Mouse (Mus musculus): ENCODE data around the gene A3galt2. TPM values are rescaled to one million over a fixed set of nuclear protein-coding genes. Genes with fewer than 3 reads are reported as not detected.

A3galt2 gene
- polyA plus RNA-seq, 3 experiments from 2014 or later, result 0.16 to 0.38 TPM; not detected in 1

- no peak for ATAC-seq
Measured at GRCm38 (mm10) chr4:128759214-128759613, 4.0 kb downstream of the A3galt2 start.

DNA sequence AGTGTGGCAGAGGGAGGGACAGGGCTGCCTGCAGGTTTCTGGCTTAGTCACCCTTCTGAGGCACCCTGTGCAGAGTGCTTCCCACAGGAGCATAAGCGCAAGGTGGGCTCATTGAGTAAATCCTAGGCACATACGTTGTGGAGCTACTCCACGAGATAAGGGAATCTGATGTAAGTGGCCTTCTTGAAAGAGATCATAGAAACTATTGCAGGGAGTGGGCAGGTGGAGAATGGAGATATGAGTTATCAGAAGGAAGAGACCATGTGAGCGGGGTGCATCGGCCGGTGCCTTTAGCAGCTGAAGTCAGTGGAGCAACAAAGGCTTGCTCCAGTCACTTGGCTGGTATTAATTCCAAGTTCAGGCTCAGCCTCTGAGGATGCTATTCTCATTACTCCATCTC lies 4.9 kb downstream of the A3galt2 start:
- ATAC-seq, result no peak

DNA sequence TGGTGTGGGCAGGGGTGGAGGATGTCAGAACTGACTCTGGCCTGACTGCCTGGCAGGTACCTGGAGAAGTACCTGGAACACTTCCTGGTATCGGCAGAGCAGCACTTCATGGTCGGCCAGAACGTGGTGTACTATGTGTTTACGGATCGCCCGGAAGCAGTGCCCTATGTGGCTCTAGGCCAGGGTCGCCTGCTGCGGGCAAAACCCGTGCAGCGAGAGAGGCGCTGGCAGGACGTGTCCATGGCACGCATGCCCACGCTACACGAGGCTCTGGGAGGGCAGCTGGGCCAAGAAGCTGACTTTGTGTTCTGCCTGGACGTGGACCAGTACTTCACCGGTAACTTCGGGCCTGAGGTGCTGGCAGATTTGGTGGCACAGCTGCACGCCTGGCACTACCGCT lies 11.8 kb downstream of the A3galt2 start:
- ATAC-seq, result no peak

- no peak for ATAC-seq
Measured at GRCm38 (mm10) chr4:128768120-128768519, 13.0 kb downstream of the A3galt2 start.

DNA sequence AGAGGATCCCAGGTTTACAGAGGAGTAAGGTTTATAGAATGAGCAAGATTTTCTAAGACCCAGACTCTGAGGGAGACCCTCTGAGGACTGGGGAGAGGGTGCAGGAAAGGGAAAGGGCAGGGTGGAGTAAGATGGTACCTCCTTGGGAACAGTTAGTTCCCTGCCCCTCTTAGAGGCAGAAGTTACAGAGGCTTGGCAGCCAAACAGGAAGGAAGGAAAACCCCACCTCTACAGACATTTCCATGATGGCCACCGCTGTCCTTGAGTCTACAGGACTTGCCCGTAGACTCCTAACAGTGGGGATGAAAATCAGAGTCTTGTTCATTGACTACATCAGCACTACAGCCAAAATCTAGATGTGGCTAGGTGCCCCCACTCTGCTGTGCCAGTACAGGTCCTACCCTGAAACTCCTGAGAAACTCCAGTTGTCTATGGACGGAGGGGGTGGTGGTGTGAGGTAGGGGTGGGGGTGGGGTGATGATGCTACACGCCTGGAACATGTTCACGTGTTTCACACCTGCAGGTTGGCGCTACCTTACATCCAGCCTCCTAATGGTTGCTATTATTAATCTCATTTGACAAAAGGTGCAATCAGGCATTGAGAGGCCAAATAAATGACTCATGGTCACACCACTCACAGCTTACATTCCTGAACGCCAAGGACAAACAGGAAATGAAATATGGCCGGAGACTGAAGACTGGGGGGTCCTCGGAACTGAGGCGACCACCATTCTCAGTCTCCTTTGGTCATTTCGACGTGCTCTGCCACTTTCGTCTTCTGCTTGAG lies 14.6 kb downstream of the A3galt2 start:
- ATAC-seq, result no peak

GRCm38 (mm10) chr4:128770698-128771097 lies 15.5 kb downstream of the A3galt2 start:
- ATAC-seq, result no peak

- no peak for ATAC-seq
Measured at GRCm38 (mm10) chr4:128773820-128774219, 18.7 kb downstream of the A3galt2 start.

GRCm38 (mm10) chr4:128774467-128774866 lies 19.3 kb downstream of the A3galt2 start:
- no peak for ATAC-seq

- peak; percentile 60 for ATAC-seq
Measured at GRCm38 (mm10) chr4:128776568-128777289, 21.6 kb downstream of the A3galt2 start.

DNA sequence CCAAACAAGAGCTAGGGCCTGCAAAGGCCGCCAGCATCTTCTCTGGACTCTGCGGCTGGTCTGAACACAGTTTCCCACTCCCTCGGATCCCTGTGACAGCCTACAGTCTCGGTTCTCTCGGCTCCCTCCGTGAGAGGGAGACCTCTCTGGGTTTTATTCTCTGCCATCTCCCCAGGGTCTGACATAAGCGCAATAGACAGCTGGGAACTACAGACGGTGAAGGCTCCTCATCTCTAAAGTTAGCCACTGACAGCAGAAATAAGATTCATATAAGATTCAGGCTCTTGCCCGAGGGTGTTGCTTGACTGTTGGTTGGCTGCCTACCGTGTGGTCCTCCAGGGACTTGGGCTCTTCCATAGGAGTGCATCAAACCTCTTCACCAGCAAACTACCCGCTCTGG lies 22.4 kb downstream of the A3galt2 start:
- no peak for ATAC-seq

DNA sequence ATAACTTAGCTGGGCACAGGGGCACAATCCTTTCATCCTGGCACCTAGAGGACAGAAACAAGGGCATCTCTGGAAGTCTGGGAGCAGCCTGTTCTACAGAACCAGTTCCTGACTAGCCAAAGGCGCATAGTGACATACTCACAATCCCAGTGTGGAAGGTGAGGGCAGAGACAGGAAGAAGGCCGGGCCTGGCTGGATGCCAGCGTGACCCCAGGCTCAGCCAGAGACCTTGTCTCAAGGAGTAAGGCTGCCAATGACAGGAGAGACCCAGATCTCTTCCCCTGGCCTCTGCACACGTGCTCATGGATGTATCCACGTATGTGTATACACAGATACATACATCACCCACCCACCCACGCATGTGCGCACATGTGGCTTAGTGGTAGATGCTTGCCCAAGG lies 26.9 kb downstream of the A3galt2 start:
- ATAC-seq, result no peak

- no peak for ATAC-seq
Measured at GRCm38 (mm10) chr4:128782645-128783044, 27.5 kb downstream of the A3galt2 start.

GRCm38 (mm10) chr4:128784950-128785631 lies 29.9 kb downstream of the A3galt2 start:
- peak; percentile 84 for ATAC-seq

DNA sequence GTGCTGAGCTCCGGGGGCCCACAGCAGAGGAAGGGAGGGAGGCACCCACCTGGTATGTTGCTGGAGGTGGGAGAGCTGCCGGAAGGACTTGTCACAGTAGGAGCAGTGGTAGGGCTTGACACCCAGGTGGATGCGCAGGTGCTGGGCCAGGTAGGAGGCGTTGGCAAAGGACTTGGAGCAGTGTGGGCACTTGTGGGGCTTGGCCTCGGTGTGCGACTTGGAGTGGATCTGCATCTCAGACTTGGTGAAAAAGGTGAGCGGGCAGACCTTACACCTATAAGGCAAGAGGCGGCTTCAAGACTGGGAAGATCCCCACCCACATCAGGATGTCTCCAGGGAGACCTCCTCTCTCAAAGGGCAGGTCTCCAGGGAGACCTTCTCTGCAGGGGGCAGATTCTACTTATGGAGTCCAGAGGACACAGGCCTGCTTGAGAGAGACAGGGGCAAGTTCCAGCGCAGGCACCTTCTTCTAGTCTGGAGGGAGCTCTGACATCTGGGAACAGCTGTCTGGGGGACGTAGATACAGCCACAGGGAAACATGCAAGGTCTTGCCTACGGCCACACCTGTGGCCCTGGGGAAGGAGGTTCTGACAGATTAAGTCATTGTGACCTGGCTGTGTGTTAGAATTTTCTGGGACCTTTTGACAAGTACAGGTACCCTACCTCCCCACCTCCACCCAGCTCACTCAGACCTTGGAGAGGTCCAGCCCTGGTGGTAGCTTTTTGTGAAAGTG lies 30.9 kb downstream of the A3galt2 start:
- ATAC-seq, result no peak

GRCm38 (mm10) chr4:128787023-128787939 lies 32.1 kb downstream of the A3galt2 start:
- no peak for ATAC-seq

- ATAC-seq, result no peak
Measured at GRCm38 (mm10) chr4:128788108-128788507, 32.9 kb downstream of the A3galt2 start.

DNA sequence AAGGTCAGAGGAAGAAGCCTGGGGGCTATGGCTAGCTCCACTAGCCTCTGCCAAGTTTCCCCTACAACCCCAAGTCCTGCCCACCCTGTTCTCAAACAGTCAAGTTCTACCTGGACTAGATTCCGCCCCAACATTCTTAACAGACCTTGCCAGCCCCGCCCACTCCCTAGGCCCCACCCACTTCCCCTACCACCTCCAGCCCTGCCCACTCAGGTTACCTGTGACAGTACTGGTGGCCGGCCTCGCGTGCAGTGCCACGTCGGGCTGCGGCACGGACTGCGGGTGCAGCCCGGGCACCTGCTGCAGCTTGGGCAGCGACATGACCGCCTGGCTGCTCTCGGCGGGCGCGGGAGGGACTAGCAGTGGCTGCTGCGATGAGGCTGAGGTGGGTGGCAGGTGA lies 34.5 kb downstream of the A3galt2 start:
- ATAC-seq, result no peak

DNA sequence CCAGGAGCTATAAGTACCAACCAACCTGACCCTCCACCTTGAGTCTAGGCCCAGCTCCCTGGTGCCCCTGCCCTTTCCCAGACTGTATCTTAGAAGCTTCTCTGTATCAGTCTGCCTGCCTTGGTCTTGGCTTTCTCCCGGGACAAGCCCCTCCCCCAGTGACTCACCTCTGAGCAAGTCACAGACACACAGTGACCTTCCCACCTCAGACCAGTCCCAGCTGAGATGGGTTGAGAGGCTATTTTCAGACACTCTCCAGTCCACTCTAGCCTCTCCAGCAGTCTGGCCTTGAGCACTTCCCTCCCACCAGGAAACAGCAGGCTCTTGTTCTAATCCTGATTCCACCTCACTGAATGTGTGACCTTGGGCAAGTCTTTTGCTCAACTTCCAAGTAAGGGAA lies 38.5 kb downstream of the A3galt2 start:
- ATAC-seq, result no peak

DNA sequence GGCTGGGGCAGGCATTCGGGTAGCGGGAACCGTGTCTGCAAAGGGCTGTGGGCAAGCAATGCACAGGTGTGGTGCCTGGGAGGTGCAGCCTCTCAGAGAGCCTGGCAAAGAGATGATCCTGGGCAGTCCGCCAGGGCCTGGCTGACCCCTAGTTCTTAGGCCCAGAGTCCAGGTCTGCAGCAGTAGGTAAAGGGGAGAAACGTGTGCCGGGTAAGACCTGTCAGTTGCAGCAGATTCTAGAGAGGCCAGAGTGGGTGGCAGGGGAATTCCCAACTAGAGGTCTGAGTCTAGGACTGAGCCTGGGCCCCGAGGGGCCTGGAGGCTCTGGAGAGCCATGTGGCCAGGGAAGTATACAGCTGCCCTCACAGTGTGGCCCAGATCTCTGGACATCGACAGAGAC lies 39.0 kb downstream of the A3galt2 start:
- ATAC-seq, result no peak

GRCm38 (mm10) chr4:128795596-128795995 lies 40.4 kb downstream of the A3galt2 start:
- no peak for ATAC-seq

GRCm38 (mm10) chr4:128796788-128797187 lies 41.6 kb downstream of the A3galt2 start:
- no peak for ATAC-seq
